Mouse (Mus musculus) ES-E14 (cell line): ENCODE measurements around the gene Kmt2d. TPM values are rescaled to one million over a fixed set of nuclear protein-coding genes. Genes with fewer than 3 reads are reported as not detected.

Experiments used
- DNase-seq: peaks from one replicate; pipeline ENCODE4 v3.0.0-alpha.2; 2013; ENCODE audit warnings: low read depth, low spot score
- H3K27ac ChIP-seq: 2 replicates; pipeline ENCODE4 v1.5.1; 2012; ENCODE audit warnings: low read depth, mild to moderate bottlenecking, low read length, moderate library complexity, mixed read lengths; ENCODE audit not compliant: poor library complexity, insufficient read depth, severe bottlenecking
- H3K36me3 ChIP-seq: 2 replicates; pipeline ENCODE4 v1.6.1; 2012; ENCODE audit warnings: mild to moderate bottlenecking, low read length, moderate library complexity, mixed read lengths; ENCODE audit not compliant: control insufficient read depth, poor library complexity, insufficient read depth, severe bottlenecking
- H3K4me1 ChIP-seq, 2 experiments: fragments of 150-350 bp in 1 of 2; sonication (generic) in 1 of 2; 2 replicates each; pipeline ENCODE4 v1.6.1; 2012; ENCODE audit warnings: low read length in 2 of 2, mild to moderate bottlenecking in 1 of 2, mixed read lengths in 1 of 2; ENCODE audit not compliant: control insufficient read depth in 2 of 2, insufficient read depth in 2 of 2, poor library complexity in 1 of 2
- H3K4me3 ChIP-seq, 2 experiments: fragments of 150-350 bp in 1 of 2; sonication (generic) in 1 of 2; 2 replicates each; pipeline ENCODE4 v1.5.1; 2012; ENCODE audit warnings: low read length in 2 of 2, low read depth in 1 of 2, mild to moderate bottlenecking in 1 of 2, mixed read lengths in 1 of 2; ENCODE audit not compliant: insufficient read depth in 1 of 2, poor library complexity in 1 of 2, severe bottlenecking in 1 of 2
- H3K9ac ChIP-seq: 2 replicates; pipeline ENCODE4 v1.6.1; 2012; ENCODE audit warnings: low read depth, mild to moderate bottlenecking, low read length, mixed read lengths; ENCODE audit not compliant: poor library complexity, insufficient read depth, severe bottlenecking
- H3K9me3 ChIP-seq: fragments of 150-350 bp; sonication (generic); 2 replicates; pipeline ENCODE4 v1.6.1; 2012; ENCODE audit warnings: low read depth, mild to moderate bottlenecking, low read length; ENCODE audit not compliant: control insufficient read depth, insufficient read depth
- CHD2 ChIP-seq: IDR thresholded peaks from 2 replicates; pipeline ENCODE4 v1.6.1; 2014; ENCODE audit warnings: mild to moderate bottlenecking, low read depth, low read length, inconsistent platforms
- HCFC1 ChIP-seq: IDR thresholded peaks from 2 replicates; pipeline ENCODE4 v1.6.1; 2012; ENCODE audit warnings: low read length, inconsistent platforms, borderline replicate concordance; ENCODE audit not compliant: insufficient read depth
- MAFK ChIP-seq: IDR thresholded peaks from 2 replicates; pipeline ENCODE4 v1.6.1; 2014; ENCODE audit warnings: mild to moderate bottlenecking, low read depth, low read length, inconsistent platforms; ENCODE audit not compliant: insufficient read depth
- ZC3H11A ChIP-seq: IDR thresholded peaks from 2 replicates; pipeline ENCODE4 v1.6.1; 2012; ENCODE audit warnings: low read depth, mild to moderate bottlenecking, inconsistent platforms, low read length, borderline replicate concordance
- ZNF384 ChIP-seq: IDR thresholded peaks from 2 replicates; pipeline ENCODE4 v1.6.1; 2012; ENCODE audit warnings: low read depth, low read length, inconsistent platforms
- in situ Hi-C, 2 experiments: fragments of 600-800 bp; cut with MboI; formaldehyde crosslinking; loops; one replicate each; pipeline ENCODE4 v1.15.1; 2025; ENCODE audit warnings: low sequenced_read_pairs in 2 of 2, inconsistent platforms in 1 of 2; ENCODE audit not compliant: unreplicated experiment in 2 of 2
- total RNA-seq: library from RNA; depleted of rRNA; stranded (reverse); fragments of 300-350 nt; gene quantifications from 2 replicates; pipeline ENCODE4 v1.2.3, GENCODE M21; 2012

The Kmt2d gene
- total RNA-seq, 1 experiment = 35.9 TPM

DNA sequence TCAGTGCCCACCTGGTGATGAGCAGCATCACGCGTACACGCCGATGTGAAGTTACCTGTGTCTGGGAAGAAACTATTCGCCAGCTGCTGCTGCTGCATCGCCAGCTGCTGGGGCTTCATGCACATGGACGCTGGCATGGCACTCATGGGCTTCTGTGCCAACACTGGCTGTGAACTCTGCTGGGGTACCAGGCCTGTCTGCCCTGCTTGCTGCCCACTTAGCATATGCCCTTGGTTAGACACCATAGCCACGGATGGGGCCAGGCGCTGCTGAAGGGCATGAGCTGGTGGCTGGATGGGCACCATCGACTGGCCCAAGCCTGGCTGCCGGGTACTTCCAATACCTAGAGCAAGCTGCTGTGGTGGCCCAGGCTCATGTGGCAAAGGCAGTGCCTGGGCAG is 21.8 kb downstream of the Kmt2d start:
- in situ Hi-C loops = no loop called here
- Histone ChIP-seq H3K4me1 (no peaks in the 10 kb centered on the region; a peak in 1 of 4 replicates), H3K9ac (no peak overlapping the region), H3K27ac (no peak overlapping the region), H3K9me3 (no peaks in the 10 kb centered on the region), H3K36me3 (peaks cover 93% of the 10 kb centered on the region), H3K4me3 (no peak overlapping the region)
- TF ChIP-seq MAFK (no peak), ZC3H11A (no peak), ZNF384 (no peak)
- no peak for DNase-seq

DNA sequence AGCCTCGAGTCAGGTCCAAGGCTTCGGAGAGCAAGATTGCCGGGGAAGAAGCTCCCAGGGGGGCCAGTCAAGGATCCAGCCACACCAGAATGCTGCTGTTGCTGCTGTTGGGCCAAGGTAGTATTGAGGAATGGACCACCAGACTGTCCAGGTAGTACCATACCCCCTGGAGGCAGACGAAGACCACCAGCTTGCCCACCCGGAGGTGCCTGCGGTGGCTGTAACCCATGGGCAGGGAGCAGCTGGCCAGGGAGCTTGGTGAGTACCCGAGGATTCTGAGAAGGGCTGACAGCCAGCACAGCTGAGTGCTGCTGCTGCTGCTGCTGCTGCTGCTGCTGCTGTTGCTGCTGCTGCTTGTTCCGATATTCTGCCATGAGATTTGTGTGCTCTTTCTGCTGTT is 24.9 kb downstream of the Kmt2d start:
- no peak overlapping the region for H3K4me3 ChIP-seq
- in situ Hi-C loops = no loop called here

DNA sequence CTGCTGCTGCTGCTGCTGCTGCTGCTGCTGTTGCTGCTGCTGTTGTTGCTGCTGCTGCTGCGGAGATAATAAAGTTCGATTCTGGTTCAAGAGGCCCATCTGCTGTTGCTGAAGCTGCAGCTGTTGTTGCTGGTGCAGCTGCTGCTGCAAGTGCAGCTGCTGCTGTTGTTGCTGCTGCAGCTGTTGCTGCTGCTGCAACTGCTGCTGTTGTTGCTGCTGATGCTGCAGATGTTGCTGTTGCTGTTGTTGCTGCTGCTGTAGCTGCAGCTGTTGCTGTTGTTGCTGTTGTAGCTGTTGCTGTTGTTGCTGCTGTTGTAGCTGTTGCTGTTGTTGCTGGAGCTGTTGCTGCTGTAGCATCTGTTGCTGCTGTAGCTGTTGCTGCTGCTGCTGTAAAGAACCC is 25.9 kb downstream of the Kmt2d start:
- DNase-seq = no peak

More for the DNA sequence above, 24.9 kb downstream of the Kmt2d start:
- H3K9ac ChIP-seq = no peak overlapping the region
- DNase-seq = no peak
- H3K9me3 ChIP-seq = no peaks in the 10 kb centered on the region
- H3K36me3 ChIP-seq = peaks cover 93% of the 10 kb centered on the region
- H3K27ac ChIP-seq = no peak overlapping the region
- H3K4me1 ChIP-seq = no peaks in the 10 kb centered on the region; a peak in 1 of 4 replicates
- TF ChIP-seq CHD2 (no peak), HCFC1 (no peak), MAFK (no peak), ZNF384 (no peak), ZC3H11A (no peak)

DNA sequence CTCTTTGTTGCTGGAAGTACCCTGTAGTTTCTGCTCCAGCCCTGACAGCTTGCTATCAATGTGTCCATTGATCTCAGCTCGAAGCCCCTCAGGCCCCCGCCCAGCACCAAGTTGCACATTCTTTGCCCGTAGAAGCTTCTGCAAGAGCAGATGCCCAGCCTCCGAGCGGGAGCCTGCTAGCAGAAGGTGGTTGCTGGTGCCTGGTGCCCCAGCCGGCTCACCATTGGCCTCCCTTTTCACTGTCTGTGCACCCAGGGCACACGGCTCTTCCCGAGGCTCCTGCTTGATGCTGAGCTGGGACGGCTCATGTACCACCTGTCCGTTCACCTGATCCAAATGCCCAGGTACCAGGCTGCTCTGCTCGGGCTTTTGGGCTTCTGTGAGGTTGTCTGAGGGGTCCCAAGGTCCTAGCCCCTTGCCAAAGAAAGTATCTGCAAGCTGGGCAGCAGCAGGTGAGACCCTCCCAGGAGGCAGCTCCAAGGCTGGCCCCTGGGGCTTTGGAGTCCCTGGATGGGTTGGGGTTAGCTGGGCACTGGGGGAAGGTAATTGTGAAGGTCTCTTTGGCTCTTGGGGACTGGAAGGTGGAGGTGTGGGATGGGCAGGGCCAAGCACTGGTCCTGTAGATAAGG is 27.3 kb downstream of the Kmt2d start:
- no peak for TF ChIP-seq CHD2
- TF ChIP-seq ZC3H11A = no peak
- no peak for TF ChIP-seq MAFK
- TF ChIP-seq ZNF384 = no peak
- TF ChIP-seq HCFC1 = no peak
- H3K9ac ChIP-seq = no peak overlapping the region
- peaks cover 92% of the 10 kb centered on the region for H3K36me3 ChIP-seq
- no peak for DNase-seq
- peaks cover 0 to 1% of the 10 kb centered on the region in 2 experiments; a peak in 2 of 4 replicates for H3K4me1 ChIP-seq
- in situ Hi-C loops = no loop called here
- H3K27ac ChIP-seq = no peak overlapping the region
- no peak overlapping the region for H3K4me3 ChIP-seq
- H3K9me3 ChIP-seq = no peaks in the 10 kb centered on the region

More for the DNA sequence above, 25.9 kb downstream of the Kmt2d start:
- Histone ChIP-seq H3K9me3 (no peaks in the 10 kb centered on the region), H3K4me3 (no peak overlapping the region), H3K9ac (no peak overlapping the region), H3K4me1 (no peaks in the 10 kb centered on the region), H3K36me3 (peaks cover 93% of the 10 kb centered on the region), H3K27ac (no peak overlapping the region)
- in situ Hi-C loops = no loop called here
- TF ChIP-seq ZC3H11A (no peak), CHD2 (no peak), HCFC1 (no peak), MAFK (no peak), ZNF384 (no peak)
